Mouse (Mus musculus) hematopoietic stem cell, adult 5-6 weeks (primary cell): ENCODE results near the gene Ccser1. TPM values are rescaled to one million over a fixed set of nuclear protein-coding genes. Genes with fewer than 3 reads are reported as not detected.

ENCODE experiments used
- ATAC-seq, 2 experiments: fragments of 125-278 bp in 1 of 2; replicated peaks in 1 of 2; 2 replicates each; pipeline ENCODE4 v1.8.0; 2016 to 2017; ENCODE audit warnings: inconsistent platforms in 2 of 2, mild to moderate bottlenecking in 2 of 2, moderate number of reproducible peaks in 2 of 2, low read depth in 1 of 2, moderate TSS enrichment in 1 of 2; ENCODE audit not compliant: low FRiP score in 2 of 2, poor library complexity in 2 of 2, severe bottlenecking in 2 of 2, insufficient read depth in 1 of 2, low TSS enrichment in 1 of 2
- total RNA-seq: library from RNA; stranded (forward); fragments of 172-1452, 232-1000 nt; gene quantifications from 2 replicates; pipeline ENCODE4 v1.2.3, GENCODE M21; 2017

Gene Ccser1
- total RNA-seq, 1 experiment from 2014 or later: 14.8 TPM

- ATAC-seq: no peak
Observed at GRCm38 (mm10) chr6:61329593-61330540, 149.7 kb downstream of the Ccser1 start.

- no peak for ATAC-seq
Observed at GRCm38 (mm10) chr6:61334466-61334865, 154.3 kb downstream of the Ccser1 start.

GRCm38 (mm10) chr6:61347045-61347838 lies 167.1 kb downstream of the Ccser1 start:
- no peak for ATAC-seq

- ATAC-seq: no peak
Observed at GRCm38 (mm10) chr6:61363722-61364121, 183.6 kb downstream of the Ccser1 start.

- peak; percentile 25 to 49; a peak in 3 of 4 replicates for ATAC-seq
Observed at GRCm38 (mm10) chr6:61382526-61382925, 202.4 kb downstream of the Ccser1 start.

- no peak for ATAC-seq
Observed at GRCm38 (mm10) chr6:61382991-61383390, 202.9 kb downstream of the Ccser1 start.

GRCm38 (mm10) chr6:61387046-61387445 lies 206.9 kb downstream of the Ccser1 start:
- ATAC-seq: no peak

- peak; percentile 44 to 60; a peak in 2 of 4 replicates for ATAC-seq
Observed at GRCm38 (mm10) chr6:61427490-61427889, 247.4 kb downstream of the Ccser1 start.

GRCm38 (mm10) chr6:61430881-61431725 lies 251.0 kb downstream of the Ccser1 start:
- ATAC-seq: peak; percentile 79 to 86

GRCm38 (mm10) chr6:61431726-61431984 lies 251.5 kb downstream of the Ccser1 start:
- ATAC-seq: no peak

GRCm38 (mm10) chr6:61432167-61432566 lies 252.0 kb downstream of the Ccser1 start:
- no peak for ATAC-seq

- ATAC-seq: no peak
Observed at GRCm38 (mm10) chr6:61432703-61433102, 252.6 kb downstream of the Ccser1 start.

- peak; percentile 42 to 62; a peak in 3 of 4 replicates for ATAC-seq
Observed at GRCm38 (mm10) chr6:61438165-61438564, 258.0 kb downstream of the Ccser1 start.

- ATAC-seq: no peak
Observed at GRCm38 (mm10) chr6:61471371-61472152, 291.4 kb downstream of the Ccser1 start.

GRCm38 (mm10) chr6:61485336-61485735 lies 305.2 kb downstream of the Ccser1 start:
- ATAC-seq: no peak

- no peak for ATAC-seq
Observed at GRCm38 (mm10) chr6:61491979-61492821, 312.1 kb downstream of the Ccser1 start.
